Mouse (Mus musculus) spleen, postnatal 4 days (tissue): ENCODE measurements around the gene Gm27029.
A peak's percentile ranks its signal among the peaks of the same experiment; 100 is the strongest.
"Not testable (repeated sequence)": the region's sequence is repeated elsewhere in the genome, so short reads cannot be mapped to it uniquely, and the experiment has no call there.

Experiments used
- DNase-seq, 2 experiments: peaks; one replicate each; pipeline ENCODE4 v3.0.0; 2022; ENCODE audit warnings: low spot score in 2 of 2

Gene Gm27029

GRCm38 (mm10) chr11:101419610-101420009, 5.0 kb downstream of the Gm27029 start:
- no peak for DNase-seq

GRCm38 (mm10) chr11:101418991-101419390, 5.6 kb downstream of the Gm27029 start:
- no peak for DNase-seq

GRCm38 (mm10) chr11:101417101-101417855, 7.3 kb downstream of the Gm27029 start, which contains the start of gene Aarsd1:
Aarsd1 (minus strand) TSS chr11:101417615.
- peak; percentile 89 to 97 for DNase-seq

GRCm38 (mm10) chr11:101416433-101417100, 8.0 kb downstream of the Gm27029 start:
- no peak for DNase-seq

GRCm38 (mm10) chr11:101415306-101415705, 9.3 kb downstream of the Gm27029 start:
- DNase-seq, result no peak

- peak; percentile 51 to 77 for DNase-seq
Observed at GRCm38 (mm10) chr11:101395110-101395509, 29.5 kb downstream of the Gm27029 start.

GRCm38 (mm10) chr11:101381817-101382216, 42.8 kb downstream of the Gm27029 start:
- no peak for DNase-seq

- DNase-seq, result no peak
Observed at GRCm38 (mm10) chr11:101378926-101379325, 45.7 kb downstream of the Gm27029 start.

- not testable (repeated sequence) for DNase-seq
Observed at GRCm38 (mm10) chr11:101378196-101378595, 46.4 kb downstream of the Gm27029 start.

GRCm38 (mm10) chr11:101374421-101374938, 50.1 kb downstream of the Gm27029 start:
- DNase-seq, result no peak

- DNase-seq, result no peak
Observed at GRCm38 (mm10) chr11:101370141-101370540, 54.5 kb downstream of the Gm27029 start.

- DNase-seq, result no peak
Observed at GRCm38 (mm10) chr11:101367326-101367935, 57.2 kb downstream of the Gm27029 start, which contains the start of gene G6pc. G6pc (plus strand) TSS chr11:101367561.

- no peak for DNase-seq
Observed at GRCm38 (mm10) chr11:101364531-101364931, 60.1 kb downstream of the Gm27029 start.

GRCm38 (mm10) chr11:101360651-101361113, 63.9 kb downstream of the Gm27029 start:
- DNase-seq, result no peak

- DNase-seq, result no peak
Observed at GRCm38 (mm10) chr11:101359776-101360175, 64.8 kb downstream of the Gm27029 start.

GRCm38 (mm10) chr11:101357505-101358182, 67.0 kb downstream of the Gm27029 start:
- DNase-seq, result no peak
